Mouse (Mus musculus) WW6 (cell line): ENCODE results near the gene Fasn.

Experiments used
- DNase-seq: peaks from one replicate; pipeline ENCODE4 v3.0.0-alpha.2; 2013; ENCODE audit warnings: low read depth, low spot score

Gene Fasn

GRCm38 (mm10) chr11:120761811-120762671 is 62.3 kb downstream of the Fasn start:
- no peak for DNase-seq

GRCm38 (mm10) chr11:120760236-120760635 is 64.1 kb downstream of the Fasn start:
- no peak for DNase-seq
